Mouse (Mus musculus) liver, adult 10 weeks (tissue): Measurements from ENCODE around the gene B3gnt4. TPM values are rescaled to one million over a fixed set of nuclear protein-coding genes. Genes with fewer than 3 reads are reported as not detected.

ENCODE experiments used
- polyA plus RNA-seq: library from polyadenylated mRNA; stranded (reverse); fragments of 350-450 nt; fragmentation: Illumina TruSeq; extraction: RNeasy Lipid Tissue Mini Kit (QIAGEN cat#74804); gene quantifications from one replicate; pipeline ENCODE4 v1.2.3, GENCODE M21; 2014; ENCODE audit warnings: low read depth, low replicate concordance

The B3gnt4 gene
- polyA plus RNA-seq, result not detected

DNA sequence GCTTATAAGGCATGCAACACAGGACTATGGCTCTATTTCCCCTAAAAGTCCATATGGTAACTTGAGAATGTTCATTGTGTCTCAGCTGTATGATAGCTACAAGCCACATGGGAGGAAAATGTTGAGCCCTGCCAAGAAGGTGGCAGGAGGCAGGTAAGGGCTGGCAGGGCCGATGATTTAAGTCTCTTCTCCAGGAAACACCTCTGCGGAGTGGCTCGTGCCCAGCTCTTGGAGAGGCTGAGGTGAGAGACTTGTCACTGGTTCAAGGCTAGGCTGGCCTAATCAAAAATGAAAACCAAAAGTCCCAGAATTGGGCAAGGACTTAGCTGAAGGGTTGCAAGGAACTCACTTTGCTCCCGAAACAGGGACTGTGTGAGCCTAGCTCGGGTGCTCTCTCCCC lies at the start of gene B3gnt4:
Gene B3gnt4 (plus strand): TSS at position 301 of the 400 bp plus-strand sequence.

GRCm38 (mm10) chr5:123489112-123489785 lies 21.0 kb upstream of the B3gnt4 start, which contains the start of the genes Lrrc43 and Il31:
TSS of gene Lrrc43 (plus strand) at chr5:123489305.
TSS of gene Il31 (minus strand) at chr5:123489489.

DNA sequence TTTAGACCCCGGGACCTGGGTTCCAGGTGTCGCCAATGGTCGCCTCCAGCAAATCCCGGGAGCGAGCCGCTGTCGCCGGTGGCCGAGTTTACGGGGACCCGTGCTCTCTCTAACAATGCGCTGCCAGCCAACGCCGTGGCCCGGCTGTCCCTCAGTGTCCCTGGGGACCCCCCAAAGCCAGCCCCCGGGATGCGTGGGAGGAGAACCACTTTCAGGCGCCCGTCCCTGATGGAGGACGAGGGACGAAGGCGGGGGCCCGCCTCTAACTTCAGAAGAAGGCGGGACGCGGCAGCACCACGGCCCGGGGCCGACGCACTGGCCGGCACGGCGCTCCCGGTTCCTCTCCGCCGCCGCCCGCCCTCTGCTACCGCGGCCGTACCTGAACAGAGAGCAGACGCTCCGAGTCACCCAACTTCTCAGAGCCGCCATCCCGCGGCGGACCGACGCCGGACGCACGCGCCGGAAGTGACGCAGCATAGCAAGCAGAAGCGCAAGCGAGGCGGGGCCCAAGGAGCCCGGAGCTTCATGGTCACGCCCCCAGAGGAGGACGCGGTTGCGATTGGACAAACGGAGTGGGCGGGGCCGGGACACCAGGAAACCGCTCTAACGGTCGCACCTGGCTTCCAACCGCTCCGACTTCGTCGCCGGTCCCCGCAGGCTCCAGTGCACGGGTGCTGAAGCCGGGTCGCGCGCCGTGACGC lies 13.6 kb downstream of the B3gnt4 start, which contains the start of gene Diablo:
Gene Diablo (minus strand): TSS at position 485 of the 701 bp plus-strand sequence.

GRCm38 (mm10) chr5:123525281-123525680 lies 15.0 kb downstream of the B3gnt4 start, which contains the start of gene Gm49027:
TSS of gene Gm49027 (minus strand) at chr5:123525488.

Other genes starting within 250 kb of the B3gnt4 start
- gene Bcl7a, start 166.6 kb upstream of the B3gnt4 start, polyA plus RNA-seq, result 2.3 TPM
- 1.7 TPM for gene Mlxip, start 115.7 kb upstream of the B3gnt4 start, polyA plus RNA-seq
- gene Lrrc43, start 21.2 kb upstream of the B3gnt4 start, polyA plus RNA-seq, result not detected
- gene Il31, start 21.0 kb upstream of the B3gnt4 start, polyA plus RNA-seq, result not detected
- gene Diablo, start 13.7 kb downstream of the B3gnt4 start, polyA plus RNA-seq, result 47.1 TPM
- gene Gm49027, start 15.0 kb downstream of the B3gnt4 start, polyA plus RNA-seq, result not detected
- 8.1 TPM for gene Vps33a, start 62.6 kb downstream of the B3gnt4 start, polyA plus RNA-seq
- gene Clip1, start 174.2 kb downstream of the B3gnt4 start, polyA plus RNA-seq, result 18.4 TPM
- 32.2 TPM for gene Zcchc8, start 210.6 kb downstream of the B3gnt4 start, polyA plus RNA-seq
- gene Rsrc2, start 239.0 kb downstream of the B3gnt4 start, polyA plus RNA-seq, result 92.5 TPM
- not detected for gene Kntc1, start 239.3 kb downstream of the B3gnt4 start, polyA plus RNA-seq